7 mouse cellular contexts compared by ENCODE assay signal in the genomic region with DNA sequence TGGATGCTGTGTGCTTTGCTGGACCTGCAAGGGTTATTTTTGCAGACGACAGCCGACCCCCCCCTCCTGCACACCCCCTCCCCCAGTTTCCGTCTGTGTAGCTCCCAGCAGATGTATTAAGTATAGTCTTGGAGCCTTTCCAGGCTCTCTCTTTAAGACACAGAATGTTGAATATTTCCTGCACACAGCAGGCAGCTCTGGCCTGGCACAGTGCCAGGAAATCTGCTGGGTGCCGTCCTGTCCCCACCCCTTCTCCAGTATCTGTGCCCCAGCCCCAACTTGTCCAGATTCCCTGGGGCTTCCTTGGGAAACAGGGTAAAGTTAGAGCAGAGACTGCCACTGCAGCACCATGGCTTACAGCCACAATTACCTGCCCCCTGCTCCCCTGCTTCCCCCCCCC.
A peak's percentile ranks its signal among the peaks of the same experiment; 100 is the strongest.
DNase-seq lines count a peak whose midpoint lies in the region; ATAC-seq and TF ChIP-seq lines count a peak whose summit lies in the region.

No protein-coding gene starts in this region.

- intact Hi-C loops in left cerebral cortex, adult 2 months (cut with DNase I) = no loop called here

- H3K9ac ChIP-seq in hindbrain, postnatal 0 days (replicated peaks; ENCODE audit: low read length) = no peak overlapping the region; the same call in 1 of the 2 replicates
- H3K9ac ChIP-seq in midbrain, embryonic 13.5 days (replicated peaks) = 0 out of 2 replicates have a peak overlapping the region, but pooled peaks have one; percentile 23
- no peak overlapping the region for H3K9ac ChIP-seq in stomach, postnatal 0 days (ENCODE audit: low read length)

- WGBS in hindbrain, postnatal 0 days = 4% methylated on average over 4 of the region's 4 CpGs
- WGBS in midbrain, embryonic 13.5 days = 11% methylated on average over 4 of the region's 4 CpGs
- 5% methylated on average over 4 of the region's 4 CpGs for WGBS in stomach, postnatal 0 days

- H3K27me3 ChIP-seq in hindbrain, postnatal 0 days (ENCODE audit: insufficient read depth, low read length) = no peaks in the 10 kb centered on the region
- no peaks in the 10 kb centered on the region for H3K27me3 ChIP-seq in midbrain, embryonic 13.5 days
- no peaks in the 10 kb centered on the region for H3K27me3 ChIP-seq in stomach, postnatal 0 days (ENCODE audit: control insufficient read depth, insufficient read depth, low read length)

- no peak for TF ChIP-seq CTCF in hindbrain, postnatal 0 days (IDR thresholded peaks at IDR 0.05; ENCODE audit: low read depth)
- TF ChIP-seq CTCF in left cerebral cortex, adult 2 months (IDR thresholded peaks at IDR 0.05) = no peak
- TF ChIP-seq CTCF in stomach, postnatal 0 days (IDR thresholded peaks at IDR 0.05; ENCODE audit: low read depth) = no peak

- no peaks in the 10 kb centered on the region for H3K36me3 ChIP-seq in hindbrain, postnatal 0 days (ENCODE audit: insufficient read depth, low read length)
- no peaks in the 10 kb centered on the region for H3K36me3 ChIP-seq in midbrain, embryonic 13.5 days
- no peaks in the 10 kb centered on the region for H3K36me3 ChIP-seq in stomach, postnatal 0 days (ENCODE audit: control insufficient read depth, insufficient read depth, low read length)

- peaks cover 23% of the 10 kb centered on the region for H3K4me1 ChIP-seq in hindbrain, postnatal 0 days (ENCODE audit: insufficient read depth, low read length)
- peaks cover 35% of the 10 kb centered on the region for H3K4me1 ChIP-seq in midbrain, embryonic 13.5 days (replicated peaks)
- 0 out of 2 replicates have a peak, but pooled peaks cover 5% of the 10 kb centered on the region for H3K4me1 ChIP-seq in stomach, postnatal 0 days (replicated peaks; ENCODE audit: control insufficient read depth, insufficient read depth)

- TF ChIP-seq EP300 in stomach, postnatal 0 days (optimal IDR thresholded peaks at IDR 0.05) = no peak

- no peak overlapping the region for H3K4me3 ChIP-seq in hindbrain, postnatal 0 days (ENCODE audit: low read length)
- H3K4me3 ChIP-seq in left cerebral cortex, adult 2 months = no peak overlapping the region
- no peak overlapping the region for H3K4me3 ChIP-seq in midbrain, embryonic 13.5 days (replicated peaks)
- no peak overlapping the region for H3K4me3 ChIP-seq in stomach, postnatal 0 days (ENCODE audit: low read depth, low read length)

- no peaks in the 10 kb centered on the region for H3K9me3 ChIP-seq in hindbrain, postnatal 0 days (ENCODE audit: low read length)
- no peaks in the 10 kb centered on the region for H3K9me3 ChIP-seq in midbrain, embryonic 13.5 days
- H3K9me3 ChIP-seq in stomach, postnatal 0 days (ENCODE audit: control insufficient read depth, low read length) = no peaks in the 10 kb centered on the region

- peak overlapping the region; percentile 58; the same call in 1 of the 2 replicates for H3K27ac ChIP-seq in hindbrain, postnatal 0 days
- no peak overlapping the region for H3K27ac ChIP-seq in left cerebral cortex, adult 2 months
- H3K27ac ChIP-seq in midbrain, embryonic 13.5 days = peak overlapping the region; percentile 75
- 0 out of 2 replicates have a peak overlapping the region, but pooled peaks have one; percentile 2 for H3K27ac ChIP-seq in stomach, postnatal 0 days (replicated peaks)

- DNase-seq in Muller cell, postnatal 12 days (ENCODE audit: inconsistent ontology term) = peak; percentile 37
- DNase-seq in adrenal gland, postnatal 36 days = peak; percentile 43 to 65
- peak; percentile 28 to 36 for DNase-seq in frontal cortex, postnatal 25 days (ENCODE audit: low spot score in 2 of 2)
- peak; percentile 83 for DNase-seq in hindbrain, postnatal 0 days (ENCODE audit: low spot score)
- DNase-seq in left cerebral cortex, adult 2 months (ENCODE audit: extremely low spot score in 1 of 2, low spot score in 2 of 2) = peak; percentile 54 to 56
- DNase-seq in stomach, postnatal 0 days (ENCODE audit: low spot score) = peak; percentile 68

- ATAC-seq in hindbrain, postnatal 0 days = peak; percentile 70
- peak; percentile 91 for ATAC-seq in midbrain, embryonic 13.5 days
- ATAC-seq in stomach, postnatal 0 days (ENCODE audit: low FRiP score, low TSS enrichment) = peak; percentile 77; the same call in 1 of the 2 replicates

- 0 out of 2 replicates have a peak overlapping the region, but pooled peaks have one; percentile 5 for H3K4me2 ChIP-seq in hindbrain, postnatal 0 days (ENCODE audit: low read depth, low read length)
- H3K4me2 ChIP-seq in midbrain, embryonic 13.5 days (replicated peaks) = peak overlapping the region; percentile 7; the same call in 1 of the 2 replicates
- no peak overlapping the region for H3K4me2 ChIP-seq in stomach, postnatal 0 days (replicated peaks; ENCODE audit: low read depth)

Comparison
In these comparisons a context has a peak if more than half of its experiments do, and no peak if none do; other contexts are left out.
1. DNase-seq: peak in every context shown above with its lines; median percentile 83 in hindbrain, postnatal 0 days; 68 in stomach, postnatal 0 days; 55 in left cerebral cortex, adult 2 months; 54 in adrenal gland, postnatal 36 days; 37 in Muller cell, postnatal 12 days; 32 in frontal cortex, postnatal 25 days.